18 mouse cellular contexts compared by ENCODE assay signal in genomic region chr9:32474621-32475390, GRCm38 (mm10).
A peak's percentile ranks its signal among the peaks of the same experiment; 100 is the strongest.
DNase-seq lines count a peak whose midpoint lies in the region; ATAC-seq and TF ChIP-seq lines count a peak whose summit lies in the region.
"Had no signal": no experiment of that assay in that cellular context is flagged by ENCODE, and none has a peak within 500 bp of the region (broad histone marks: within the 10 kb centered on the region; RNA-seq: fewer than 3 reads in every experiment).

No protein-coding gene starts in this region.

- H3K27ac ChIP-seq in kidney, adult 2 months (ENCODE audit: insufficient read depth, low read depth, low read length), result no peak overlapping the region
- H3K27ac ChIP-seq in kidney, embryonic 14.5 days (ENCODE audit: low read depth, low read length), result no peak overlapping the region
- H3K27ac ChIP-seq in spleen, adult 2 months (ENCODE audit: insufficient read depth, low read length), result peak overlapping the region; percentile 14; the same call in 1 of the 2 replicates
- peak overlapping the region; percentile 92 for H3K27ac ChIP-seq in macrophage
- H3K27ac ChIP-seq: limb, embryonic 12.5 days; lung, embryonic 15.5 days; midbrain, embryonic 12.5 days; stomach, embryonic 15.5 days had no signal

- no peaks in the 10 kb centered on the region for H3K36me3 ChIP-seq in kidney, adult 2 months (ENCODE audit: control insufficient read depth, insufficient read depth, low read length)
- peaks cover 2% of the 10 kb centered on the region; the same call in 1 of the 2 replicates for H3K36me3 ChIP-seq in kidney, embryonic 14.5 days (ENCODE audit: control insufficient read depth, insufficient read depth, low read length)
- H3K36me3 ChIP-seq in spleen, adult 2 months (ENCODE audit: control insufficient read depth, insufficient read depth, low read length), result peaks cover 27% of the 10 kb centered on the region
- peaks cover 21% of the 10 kb centered on the region; the same call in 1 of the 2 replicates for H3K36me3 ChIP-seq in macrophage (ENCODE audit: inconsistent target)
- H3K36me3 ChIP-seq: lung, embryonic 15.5 days; midbrain, embryonic 12.5 days; stomach, embryonic 15.5 days had no signal

- H3K4me2 ChIP-seq in kidney, embryonic 14.5 days (replicated peaks; ENCODE audit: low read depth, low read length), result no peak overlapping the region
- H3K4me2 ChIP-seq: limb, embryonic 12.5 days; lung, embryonic 15.5 days; midbrain, embryonic 12.5 days; stomach, embryonic 15.5 days had no signal

- H3K4me3 ChIP-seq in kidney, adult 2 months (ENCODE audit: insufficient read depth, low read depth, low read length), result no peak overlapping the region
- no peak overlapping the region for H3K4me3 ChIP-seq in kidney, embryonic 14.5 days (ENCODE audit: low read length)
- no peak overlapping the region for H3K4me3 ChIP-seq in spleen, adult 2 months (ENCODE audit: extremely low read depth, insufficient read depth, insufficient read length)
- no peak overlapping the region for H3K4me3 ChIP-seq in macrophage (ENCODE audit: inconsistent target)
- H3K4me3 ChIP-seq: limb, embryonic 12.5 days; lung, embryonic 15.5 days; midbrain, embryonic 12.5 days; stomach, embryonic 15.5 days had no signal

- peak; percentile 21 for DNase-seq in kidney, adult 2 months
- peak in 1 of 2 experiments; percentile 26 for DNase-seq in spleen, adult 2 months (ENCODE audit: low read depth in 1 of 2, low spot score in 2 of 2)
- no peak for DNase-seq in spleen, postnatal 10 days (ENCODE audit: low spot score in 2 of 2)
- no peak for DNase-seq in gastrocnemius, postnatal 4 days (ENCODE audit: low spot score in 2 of 2)
- no peak for DNase-seq in frontal cortex, adult 2 months (ENCODE audit: extremely low spot score in 1 of 2, low spot score in 1 of 2)
- DNase-seq: adrenal gland, postnatal 14 days; heart, postnatal 14 days; kidney, adult 8-10 months; kidney, postnatal 4 days; thymus, postnatal 14 days had no signal

- TF ChIP-seq POLR2A in kidney, adult 2 months (IDR thresholded peaks at IDR 0.05; ENCODE audit: low read depth, low read length), result no peak
- TF ChIP-seq POLR2A in spleen, adult 2 months (IDR thresholded peaks at IDR 0.05; ENCODE audit: low read depth, low read length), result no peak

- 0 out of 2 replicates have a peak, but pooled peaks cover 3% of the 10 kb centered on the region for H3K4me1 ChIP-seq in kidney, adult 2 months (ENCODE audit: control insufficient read depth, insufficient read depth, low read length)
- H3K4me1 ChIP-seq in kidney, embryonic 14.5 days (ENCODE audit: control insufficient read depth, insufficient read depth, low read length), result peaks cover 4% of the 10 kb centered on the region; the same call in 1 of the 2 replicates
- peaks cover 12% of the 10 kb centered on the region; the same call in 1 of the 2 replicates for H3K4me1 ChIP-seq in spleen, adult 2 months (ENCODE audit: control insufficient read depth, insufficient read depth, insufficient read length)
- H3K4me1 ChIP-seq: midbrain, embryonic 12.5 days had no signal

- no peak overlapping the region for H3K9ac ChIP-seq in kidney, embryonic 14.5 days (ENCODE audit: low read depth, low read length)
- H3K9ac ChIP-seq: limb, embryonic 12.5 days; lung, embryonic 15.5 days; midbrain, embryonic 12.5 days; stomach, embryonic 15.5 days had no signal

- no peak for ATAC-seq in kidney, embryonic 14.5 days (ENCODE audit: low FRiP score, low TSS enrichment)
- ATAC-seq: forebrain, embryonic 16.5 days; hindbrain, embryonic 16.5 days had no signal

- H3K27me3 ChIP-seq in kidney, adult 2 months (replicated peaks; ENCODE audit: control insufficient read depth, insufficient read depth, low read length), result no peaks in the 10 kb centered on the region
- no peaks in the 10 kb centered on the region for H3K27me3 ChIP-seq in kidney, embryonic 14.5 days (ENCODE audit: control insufficient read depth, insufficient read depth, low read length)
- H3K27me3 ChIP-seq in spleen, adult 2 months (ENCODE audit: control insufficient read depth, insufficient read depth, low read length), result no peaks in the 10 kb centered on the region
- H3K27me3 ChIP-seq: limb, embryonic 12.5 days; lung, embryonic 15.5 days; midbrain, embryonic 12.5 days; stomach, embryonic 15.5 days had no signal

- 75% methylated on average over 10 of the region's 10 CpGs for WGBS in kidney, adult 2 months
- WGBS in kidney, embryonic 14.5 days, result 87% methylated on average over 10 of the region's 10 CpGs
- WGBS in spleen, adult 2 months, result 67% methylated on average over 10 of the region's 10 CpGs
- WGBS in macrophage (ENCODE audit: missing documents), result 61% methylated on average over 10 of the region's 10 CpGs

- H3K79me2 ChIP-seq in macrophage (ENCODE audit: inconsistent target), result peaks cover 85% of the 10 kb centered on the region

- no peaks in the 10 kb centered on the region for H3K9me3 ChIP-seq in kidney, embryonic 14.5 days (ENCODE audit: control insufficient read depth, low read length)
- H3K9me3 ChIP-seq: limb, embryonic 12.5 days; lung, embryonic 15.5 days; midbrain, embryonic 12.5 days; stomach, embryonic 15.5 days had no signal

- no peak for TF ChIP-seq CTCF in kidney, adult 2 months (conservative IDR thresholded peaks at IDR 0.05; ENCODE audit: insufficient read depth, insufficient read length, low read depth, low read length)
- TF ChIP-seq CTCF in spleen, adult 2 months (IDR thresholded peaks at IDR 0.05; ENCODE audit: extremely low read depth, insufficient read depth, insufficient read length, insufficient replicate concordance), result no peak

Comparison
In these comparisons a context has a peak if more than half of its experiments do, and no peak if none do; other contexts are left out.
1. H3K27ac ChIP-seq: peak in spleen, adult 2 months (single experiment) and macrophage (single experiment); none in kidney, adult 2 months (single experiment) and kidney, embryonic 14.5 days (single experiment).